Mouse (Mus musculus): ENCODE data around the gene Lect2.

The Lect2 gene

GRCm38 (mm10) chr13:56556701-56557100 lies 8.4 kb upstream of the Lect2 start:
- DNase-seq (ENCODE audit: low spot score), result no peak

GRCm38 (mm10) chr13:56555957-56556356 lies 7.7 kb upstream of the Lect2 start:
- peak; percentile 32 for DNase-seq (ENCODE audit: low spot score)

- peak; percentile 45 for DNase-seq (ENCODE audit: low spot score)
Measured at GRCm38 (mm10) chr13:56554409-56554808, 6.1 kb upstream of the Lect2 start.

GRCm38 (mm10) chr13:56553923-56554322 lies 5.6 kb upstream of the Lect2 start:
- no peak for DNase-seq (ENCODE audit: low spot score)

GRCm38 (mm10) chr13:56551661-56552060 lies 3.4 kb upstream of the Lect2 start:
- no peak for DNase-seq (ENCODE audit: low spot score)

- no peak for DNase-seq (ENCODE audit: low spot score)
Measured at GRCm38 (mm10) chr13:56550574-56550973, 2.3 kb upstream of the Lect2 start.

GRCm38 (mm10) chr13:56549364-56549763 lies 1.1 kb upstream of the Lect2 start:
- DNase-seq (ENCODE audit: low spot score), result no peak

GRCm38 (mm10) chr13:56544956-56545355 lies 3.3 kb downstream of the Lect2 start:
- no peak for DNase-seq (ENCODE audit: low spot score)

GRCm38 (mm10) chr13:56543805-56544204 lies 4.5 kb downstream of the Lect2 start:
- DNase-seq (ENCODE audit: low spot score), result no peak

- DNase-seq (ENCODE audit: low spot score), result peak; percentile 31
Measured at GRCm38 (mm10) chr13:56539846-56540245, 8.5 kb downstream of the Lect2 start.

- no peak for DNase-seq (ENCODE audit: low spot score)
Measured at GRCm38 (mm10) chr13:56537026-56537425, 11.3 kb downstream of the Lect2 start.

GRCm38 (mm10) chr13:56535570-56535969 lies 12.7 kb downstream of the Lect2 start:
- peak; percentile 14 for DNase-seq (ENCODE audit: low spot score)

GRCm38 (mm10) chr13:56534931-56535330 lies 13.4 kb downstream of the Lect2 start:
- no peak for DNase-seq (ENCODE audit: low spot score)

GRCm38 (mm10) chr13:56529685-56530084 lies 18.6 kb downstream of the Lect2 start:
- DNase-seq (ENCODE audit: low spot score), result no peak

- no peak for DNase-seq (ENCODE audit: low spot score)
Measured at GRCm38 (mm10) chr13:56529031-56529430, 19.3 kb downstream of the Lect2 start.

GRCm38 (mm10) chr13:56528281-56528680 lies 20.0 kb downstream of the Lect2 start:
- no peak for DNase-seq (ENCODE audit: low spot score)

- no peak for DNase-seq (ENCODE audit: low spot score)
Measured at GRCm38 (mm10) chr13:56527846-56528245, 20.5 kb downstream of the Lect2 start.

- no peak for DNase-seq (ENCODE audit: low spot score)
Measured at GRCm38 (mm10) chr13:56526871-56527270, 21.4 kb downstream of the Lect2 start.

GRCm38 (mm10) chr13:56522821-56523167 lies 25.5 kb downstream of the Lect2 start:
- DNase-seq (ENCODE audit: low spot score), result no peak

GRCm38 (mm10) chr13:56522081-56522820 lies 26.1 kb downstream of the Lect2 start, which contains the start of gene Fbxl21:
Gene Fbxl21 (plus strand): TSS chr13:56522472.
- peak; percentile 92 for DNase-seq (ENCODE audit: low spot score)

- DNase-seq (ENCODE audit: low spot score), result no peak
Measured at GRCm38 (mm10) chr13:56516816-56517215, 31.5 kb downstream of the Lect2 start.

- DNase-seq (ENCODE audit: low spot score), result no peak
Measured at GRCm38 (mm10) chr13:56516311-56516710, 32.0 kb downstream of the Lect2 start.

GRCm38 (mm10) chr13:56513595-56513994 lies 34.7 kb downstream of the Lect2 start:
- DNase-seq (ENCODE audit: low spot score), result no peak

- DNase-seq (ENCODE audit: low spot score), result no peak
Measured at GRCm38 (mm10) chr13:56509796-56510195, 38.5 kb downstream of the Lect2 start.

Data from layer of hippocampus, adult 11-12 months (tissue).